In genomic region chr2:160742161-160742609, GRCm38 (mm10) we compare ENCODE assay signal across 8 mouse cellular contexts. TPM values are rescaled to one million over a fixed set of nuclear protein-coding genes. Genes with fewer than 3 reads are reported as not detected.
A peak's percentile ranks its signal among the peaks of the same experiment; 100 is the strongest.
DNase-seq lines count a peak whose midpoint lies in the region; ATAC-seq and TF ChIP-seq lines count a peak whose summit lies in the region.

No protein-coding gene starts in this region.

- no peaks in the 10 kb centered on the region for H3K27me3 ChIP-seq in limb, embryonic 12.5 days
- no peaks in the 10 kb centered on the region for H3K27me3 ChIP-seq in limb, embryonic 10.5 days (ENCODE audit: low read depth, poor library complexity, severe bottlenecking)
- no peaks in the 10 kb centered on the region for H3K27me3 ChIP-seq in forebrain, postnatal 0 days (ENCODE audit: insufficient read depth, low read length)
- H3K27me3 ChIP-seq in neural tube, embryonic 15.5 days (replicated peaks) = no peaks in the 10 kb centered on the region

- peaks cover 25% of the 10 kb centered on the region for H3K4me1 ChIP-seq in limb, embryonic 12.5 days (replicated peaks)
- H3K4me1 ChIP-seq in limb, embryonic 10.5 days = peaks cover 24% of the 10 kb centered on the region
- H3K4me1 ChIP-seq in bone marrow, adult 2 months (ENCODE audit: control insufficient read depth, insufficient read depth, low read length) = peaks cover 5% of the 10 kb centered on the region; the same call in 1 of the 2 replicates
- peaks cover 12% of the 10 kb centered on the region; the same call in 1 of the 2 replicates for H3K4me1 ChIP-seq in forebrain, postnatal 0 days (ENCODE audit: insufficient read depth)
- H3K4me1 ChIP-seq in neural tube, embryonic 15.5 days = peaks cover 79% of the 10 kb centered on the region

- H3K9ac ChIP-seq in limb, embryonic 12.5 days (replicated peaks) = no peak overlapping the region
- no peak overlapping the region for H3K9ac ChIP-seq in forebrain, postnatal 0 days
- no peak overlapping the region for H3K9ac ChIP-seq in neural tube, embryonic 15.5 days (replicated peaks)

- H3K4me2 ChIP-seq in limb, embryonic 12.5 days = no peak overlapping the region
- no peak overlapping the region for H3K4me2 ChIP-seq in forebrain, postnatal 0 days (ENCODE audit: low read depth)
- no peak overlapping the region for H3K4me2 ChIP-seq in neural tube, embryonic 15.5 days

- no peak for ATAC-seq in limb, embryonic 12.5 days (ENCODE audit: insufficient number of reproducible peaks, insufficient read depth, low FRiP score, low TSS enrichment, low read depth)
- no peak for ATAC-seq in forebrain, postnatal 0 days
- no peak for ATAC-seq in neural tube, embryonic 15.5 days (ENCODE audit: low FRiP score)

- no peak for TF ChIP-seq POLR2A in bone marrow, adult 2 months (IDR thresholded peaks at IDR 0.05; ENCODE audit: borderline replicate concordance, control insufficient read depth, low read depth, low read length)

- TF ChIP-seq CTCF in bone marrow, adult 2 months (IDR thresholded peaks at IDR 0.05; ENCODE audit: control insufficient read depth, insufficient read depth, low read length) = no peak
- TF ChIP-seq CTCF in forebrain, postnatal 0 days (IDR thresholded peaks at IDR 0.05; ENCODE audit: low read depth) = no peak

- H3K36me3 ChIP-seq in limb, embryonic 12.5 days = peaks cover 80% of the 10 kb centered on the region
- peaks cover 94% of the 10 kb centered on the region for H3K36me3 ChIP-seq in limb, embryonic 10.5 days
- peaks cover 9% of the 10 kb centered on the region; the same call in 1 of the 2 replicates for H3K36me3 ChIP-seq in forebrain, postnatal 0 days (ENCODE audit: insufficient read depth)
- H3K36me3 ChIP-seq in neural tube, embryonic 15.5 days = peaks cover 14% of the 10 kb centered on the region

- no peak overlapping the region for H3K4me3 ChIP-seq in limb, embryonic 12.5 days (replicated peaks)
- H3K4me3 ChIP-seq in limb, embryonic 10.5 days = no peak overlapping the region
- H3K4me3 ChIP-seq in bone marrow, adult 2 months (replicated peaks; ENCODE audit: control insufficient read depth, low read depth, low read length) = no peak overlapping the region
- H3K4me3 ChIP-seq in forebrain, postnatal 0 days (ENCODE audit: low read depth, low read length) = no peak overlapping the region
- H3K4me3 ChIP-seq in neural tube, embryonic 15.5 days (replicated peaks) = no peak overlapping the region

- no peaks in the 10 kb centered on the region for H3K9me3 ChIP-seq in limb, embryonic 12.5 days
- no peaks in the 10 kb centered on the region for H3K9me3 ChIP-seq in limb, embryonic 10.5 days (replicated peaks)
- H3K9me3 ChIP-seq in forebrain, postnatal 0 days (ENCODE audit: low read length) = no peaks in the 10 kb centered on the region
- H3K9me3 ChIP-seq in neural tube, embryonic 15.5 days (replicated peaks) = no peaks in the 10 kb centered on the region

- WGBS in limb, embryonic 12.5 days = 81% methylated on average over 1 of the region's 1 CpGs
- WGBS in limb, embryonic 10.5 days = 85% methylated on average over 1 of the region's 1 CpGs
- 15% methylated on average over 1 of the region's 1 CpGs for WGBS in bone marrow, adult 2 months
- WGBS in forebrain, postnatal 0 days = 81% methylated on average over 1 of the region's 1 CpGs
- 71% methylated on average over 1 of the region's 1 CpGs for WGBS in neural tube, embryonic 15.5 days

- 0 out of 2 replicates have a peak overlapping the region, but pooled peaks have one; percentile 8 for H3K27ac ChIP-seq in limb, embryonic 12.5 days
- no peak overlapping the region for H3K27ac ChIP-seq in limb, embryonic 10.5 days
- peak overlapping the region; percentile 27; the same call in 1 of the 2 replicates for H3K27ac ChIP-seq in bone marrow, adult 2 months (ENCODE audit: control insufficient read depth, insufficient read depth, low read depth, low read length, poor library complexity)
- peak overlapping the region; percentile 29; the same call in 1 of the 2 replicates for H3K27ac ChIP-seq in forebrain, postnatal 0 days (ENCODE audit: low read depth, low read length)
- 0 out of 2 replicates have a peak overlapping the region, but pooled peaks have one; percentile 30 for H3K27ac ChIP-seq in neural tube, embryonic 15.5 days (replicated peaks)

- DNase-seq in limb, embryonic 10.5 days (ENCODE audit: low spot score) = no peak
- DNase-seq in forebrain, postnatal 0 days = no peak
- no peak for DNase-seq in adrenal gland, adult 2 months
- DNase-seq in adrenal gland, adult 18-20 months (ENCODE audit: low spot score in 2 of 2) = no peak
- DNase-seq in urinary bladder, postnatal 10 days (ENCODE audit: low spot score) = no peak

RNA-seq across cellular contexts. Expression of gene Plcg1, which starts 11.1 kb away (rescaled TPM):
- 106 and 111 TPM in 2 replicates for polyA plus RNA-seq in limb, embryonic 12.5 days (2016; fragmentation: Nextera tagmentation; extraction: Ambion mirVana)
- polyA plus RNA-seq in limb, embryonic 10.5 days (2016; fragmentation: Nextera tagmentation; extraction: Ambion mirVana) = 76.7 and 93.9 TPM in 2 replicates
- polyA plus RNA-seq in bone marrow, adult 2 months (2011; ENCODE audit: insufficient read depth, insufficient read length, low replicate concordance, missing spikeins) = 12.8 and 21.0 TPM in 2 replicates
- total RNA-seq in forebrain, postnatal 0 days (2014; rRNA removed) = 119 and 139 TPM in 2 replicates
- 36.9 and 48.2 TPM in 2 replicates for polyA plus RNA-seq in forebrain, postnatal 0 days (2015; fragmentation: Nextera tagmentation; extraction: Ambion mirVana)
- polyA plus RNA-seq in neural tube, embryonic 15.5 days (2015; fragmentation: Nextera tagmentation; extraction: Ambion mirVana) = 47.2 and 49.5 TPM in 2 replicates
- 10 to 100 TPM; 49.1 to 52.3 TPM for total RNA-seq in adrenal gland, adult 2 months (2021)
- 28.3 and 61.1 TPM in 2 replicates for polyA plus RNA-seq in adrenal gland, adult 2 months (2012; rRNA removed)
- 10 to 100 TPM; 39.4 to 56.8 TPM for total RNA-seq in adrenal gland, adult 18-20 months (2021)
